Mouse (Mus musculus): ENCODE results near the gene Cavin4. TPM values are rescaled to one million over a fixed set of nuclear protein-coding genes. Genes with fewer than 3 reads are reported as not detected.

The Cavin4 gene
- polyA plus RNA-seq, 1 experiment from 2014 or later, result 0.88 TPM

- ATAC-seq, result no peak
- Histone ChIP-seq H3K27me3 (replicated peaks; ENCODE audit: control insufficient read depth, insufficient read depth, low read length) (no peaks in the 10 kb centered on the region), H3K9ac (ENCODE audit: low read depth, low read length) (no peak overlapping the region), H3K4me1 (ENCODE audit: control insufficient read depth, insufficient read depth, low read depth, low read length) (no peaks in the 10 kb centered on the region), H3K27ac (ENCODE audit: low read depth, low read length) (no peak overlapping the region), H3K9me3 (ENCODE audit: control insufficient read depth, low read length) (no peaks in the 10 kb centered on the region), H3K36me3 (ENCODE audit: control insufficient read depth, insufficient read depth, low read length) (peaks cover 15% of the 10 kb centered on the region), H3K4me3 (ENCODE audit: low read length) (no peak overlapping the region), H3K4me2 (ENCODE audit: low read length) (no peak overlapping the region)
- 89% methylated on average over 4 of the region's 4 CpGs for WGBS
Observed at GRCm38 (mm10) chr4:48660144-48660543, 3.2 kb upstream of the Cavin4 start.

GRCm38 (mm10) chr4:48660619-48661575 lies 2.4 kb upstream of the Cavin4 start:
- no peak overlapping the region for H3K9ac ChIP-seq (ENCODE audit: low read depth, low read length)
- WGBS, result 83% methylated on average over 7 of the region's 7 CpGs
- no peak overlapping the region for H3K4me2 ChIP-seq (ENCODE audit: low read length)
- H3K36me3 ChIP-seq (ENCODE audit: control insufficient read depth, insufficient read depth, low read length), result peaks cover 15% of the 10 kb centered on the region
- H3K27ac ChIP-seq (ENCODE audit: low read depth, low read length), result no peak overlapping the region; the same call in 1 of the 2 replicates
- no peaks in the 10 kb centered on the region for H3K4me1 ChIP-seq (ENCODE audit: control insufficient read depth, insufficient read depth, low read depth, low read length)
- H3K9me3 ChIP-seq (ENCODE audit: control insufficient read depth, low read length), result no peaks in the 10 kb centered on the region
- H3K4me3 ChIP-seq (ENCODE audit: low read length), result no peak overlapping the region
- H3K27me3 ChIP-seq (replicated peaks; ENCODE audit: control insufficient read depth, insufficient read depth, low read length), result no peaks in the 10 kb centered on the region
- ATAC-seq, result peak; percentile 60; the same call in 1 of the 2 replicates

- no peak for ATAC-seq
- WGBS, result 92% methylated on average over 6 of the region's 6 CpGs
Observed at GRCm38 (mm10) chr4:48664021-48664420, 707 bp downstream of the Cavin4 start.

GRCm38 (mm10) chr4:48667279-48667678 lies 4.0 kb downstream of the Cavin4 start:
- Histone ChIP-seq H3K27me3 (replicated peaks; ENCODE audit: control insufficient read depth, insufficient read depth, low read length) (no peaks in the 10 kb centered on the region), H3K4me1 (ENCODE audit: control insufficient read depth, insufficient read depth, low read depth, low read length) (no peaks in the 10 kb centered on the region), H3K27ac (ENCODE audit: low read depth, low read length) (no peak overlapping the region), H3K9me3 (ENCODE audit: control insufficient read depth, low read length) (no peaks in the 10 kb centered on the region), H3K4me3 (ENCODE audit: low read length) (no peak overlapping the region), H3K9ac (ENCODE audit: low read depth, low read length) (no peak overlapping the region), H3K36me3 (ENCODE audit: control insufficient read depth, insufficient read depth, low read length) (peaks cover 10% of the 10 kb centered on the region), H3K4me2 (ENCODE audit: low read length) (no peak overlapping the region)
- no peak for ATAC-seq
- WGBS, result 94% methylated on average over 6 of the region's 6 CpGs

More at GRCm38 (mm10) chr4:48664021-48664420, 707 bp downstream of the Cavin4 start:
- Histone ChIP-seq H3K27me3 (replicated peaks; ENCODE audit: control insufficient read depth, insufficient read depth, low read length) (no peaks in the 10 kb centered on the region), H3K27ac (ENCODE audit: low read depth, low read length) (no peak overlapping the region), H3K36me3 (ENCODE audit: control insufficient read depth, insufficient read depth, low read length) (peaks cover 11% of the 10 kb centered on the region), H3K9ac (ENCODE audit: low read depth, low read length) (no peak overlapping the region), H3K4me1 (ENCODE audit: control insufficient read depth, insufficient read depth, low read depth, low read length) (no peaks in the 10 kb centered on the region), H3K4me3 (ENCODE audit: low read length) (no peak overlapping the region), H3K4me2 (ENCODE audit: low read length) (no peak overlapping the region), H3K9me3 (ENCODE audit: control insufficient read depth, low read length) (no peaks in the 10 kb centered on the region)

GRCm38 (mm10) chr4:48672915-48673314 lies 9.6 kb downstream of the Cavin4 start:
- Histone ChIP-seq H3K4me3 (ENCODE audit: low read length) (no peak overlapping the region), H3K4me2 (ENCODE audit: low read length) (no peak overlapping the region), H3K4me1 (ENCODE audit: control insufficient read depth, insufficient read depth, low read depth, low read length) (no peaks in the 10 kb centered on the region), H3K27me3 (replicated peaks; ENCODE audit: control insufficient read depth, insufficient read depth, low read length) (no peaks in the 10 kb centered on the region), H3K36me3 (ENCODE audit: control insufficient read depth, insufficient read depth, low read length) (peaks cover 14% of the 10 kb centered on the region), H3K9ac (ENCODE audit: low read depth, low read length) (no peak overlapping the region), H3K27ac (ENCODE audit: low read depth, low read length) (no peak overlapping the region), H3K9me3 (ENCODE audit: control insufficient read depth, low read length) (no peaks in the 10 kb centered on the region)
- ATAC-seq, result no peak
- WGBS, result 91% methylated on average over 5 of the region's 5 CpGs

- 91% methylated on average over 7 of the region's 7 CpGs for WGBS
- peaks cover 14% of the 10 kb centered on the region for H3K36me3 ChIP-seq (ENCODE audit: control insufficient read depth, insufficient read depth, low read length)
Observed at GRCm38 (mm10) chr4:48674412-48674811, 11.1 kb downstream of the Cavin4 start.

GRCm38 (mm10) chr4:48676570-48677185 lies 13.4 kb downstream of the Cavin4 start:
- H3K36me3 ChIP-seq (ENCODE audit: control insufficient read depth, insufficient read depth, low read length), result peaks cover 14% of the 10 kb centered on the region

More at GRCm38 (mm10) chr4:48674412-48674811, 11.1 kb downstream of the Cavin4 start:
- H3K4me2 ChIP-seq (ENCODE audit: low read length), result no peak overlapping the region
- H3K4me1 ChIP-seq (ENCODE audit: control insufficient read depth, insufficient read depth, low read depth, low read length), result no peaks in the 10 kb centered on the region
- no peak overlapping the region for H3K4me3 ChIP-seq (ENCODE audit: low read length)
- no peak overlapping the region for H3K27ac ChIP-seq (ENCODE audit: low read depth, low read length)
- ATAC-seq, result no peak
- H3K9ac ChIP-seq (ENCODE audit: low read depth, low read length), result no peak overlapping the region
- H3K9me3 ChIP-seq (ENCODE audit: control insufficient read depth, low read length), result no peaks in the 10 kb centered on the region
- H3K27me3 ChIP-seq (replicated peaks; ENCODE audit: control insufficient read depth, insufficient read depth, low read length), result no peaks in the 10 kb centered on the region

GRCm38 (mm10) chr4:48677276-48677675 lies 14.0 kb downstream of the Cavin4 start:
- H3K27ac ChIP-seq (ENCODE audit: low read depth, low read length), result no peak overlapping the region
- H3K4me1 ChIP-seq (ENCODE audit: control insufficient read depth, insufficient read depth, low read depth, low read length), result no peaks in the 10 kb centered on the region
- H3K4me2 ChIP-seq (ENCODE audit: low read length), result no peak overlapping the region
- H3K4me3 ChIP-seq (ENCODE audit: low read length), result no peak overlapping the region
- H3K9me3 ChIP-seq (ENCODE audit: control insufficient read depth, low read length), result no peaks in the 10 kb centered on the region
- peaks cover 8% of the 10 kb centered on the region; the same call in 1 of the 2 replicates for H3K36me3 ChIP-seq (ENCODE audit: control insufficient read depth, insufficient read depth, low read length)
- no peaks in the 10 kb centered on the region for H3K27me3 ChIP-seq (replicated peaks; ENCODE audit: control insufficient read depth, insufficient read depth, low read length)
- no peak for ATAC-seq
- 97% methylated on average over 8 of the region's 8 CpGs for WGBS
- H3K9ac ChIP-seq (ENCODE audit: low read depth, low read length), result no peak overlapping the region

More at GRCm38 (mm10) chr4:48676570-48677185, 13.4 kb downstream of the Cavin4 start:
- no peak overlapping the region for H3K4me2 ChIP-seq (ENCODE audit: low read length)
- no peak overlapping the region for H3K27ac ChIP-seq (ENCODE audit: low read depth, low read length)
- H3K4me3 ChIP-seq (ENCODE audit: low read length), result no peak overlapping the region
- WGBS, result 93% methylated on average over 13 of the region's 13 CpGs
- no peaks in the 10 kb centered on the region for H3K27me3 ChIP-seq (replicated peaks; ENCODE audit: control insufficient read depth, insufficient read depth, low read length)
- H3K4me1 ChIP-seq (ENCODE audit: control insufficient read depth, insufficient read depth, low read depth, low read length), result no peaks in the 10 kb centered on the region
- no peak overlapping the region for H3K9ac ChIP-seq (ENCODE audit: low read depth, low read length)
- no peak for ATAC-seq
- H3K9me3 ChIP-seq (ENCODE audit: control insufficient read depth, low read length), result no peaks in the 10 kb centered on the region

GRCm38 (mm10) chr4:48677812-48678211 lies 14.5 kb downstream of the Cavin4 start:
- Histone ChIP-seq H3K27ac (ENCODE audit: low read depth, low read length) (no peak overlapping the region), H3K36me3 (ENCODE audit: control insufficient read depth, insufficient read depth, low read length) (0 out of 2 replicates have a peak, but pooled peaks cover 6% of the 10 kb centered on the region), H3K4me3 (ENCODE audit: low read length) (no peak overlapping the region), H3K9ac (ENCODE audit: low read depth, low read length) (no peak overlapping the region), H3K27me3 (replicated peaks; ENCODE audit: control insufficient read depth, insufficient read depth, low read length) (no peaks in the 10 kb centered on the region), H3K4me2 (ENCODE audit: low read length) (no peak overlapping the region), H3K9me3 (ENCODE audit: control insufficient read depth, low read length) (no peaks in the 10 kb centered on the region), H3K4me1 (ENCODE audit: control insufficient read depth, insufficient read depth, low read depth, low read length) (no peaks in the 10 kb centered on the region)
- WGBS, result 86% methylated on average over 2 of the region's 2 CpGs
- no peak for ATAC-seq
